Mouse (Mus musculus) CH12F3 (cell line): Measurements from ENCODE around the gene Gm10644.
"Not testable (repeated sequence)": the region's sequence is repeated elsewhere in the genome, so short reads cannot be mapped to it uniquely, and the experiment has no call there.

Experiments
- in situ Hi-C: fragments of 300-500 bp; cut with MboI; formaldehyde crosslinking; loops from 2 replicates; pipeline ENCODE4 v1.14.3; 2020; ENCODE audit warnings: low sequenced_read_pairs

The Gm10644 gene

GRCm38 (mm10) chr8:83955106-83955957 is at the start of gene Gm10644, which contains the start of gene Asf1b:
Gene Gm10644 (minus strand): TSS chr8:83955205.
Gene Asf1b (plus strand): TSS chr8:83955507.
- in situ Hi-C loops = loop anchor here (10.0 kb wide), 1 partner anchor 171 kb away; no protein-coding TSS in a partner anchor

- in situ Hi-C loops = no loop called here
These were observed 49.7 kb upstream of the Gm10644 start for GRCm38 (mm10) chr8:84004533-84005201.

DNA sequence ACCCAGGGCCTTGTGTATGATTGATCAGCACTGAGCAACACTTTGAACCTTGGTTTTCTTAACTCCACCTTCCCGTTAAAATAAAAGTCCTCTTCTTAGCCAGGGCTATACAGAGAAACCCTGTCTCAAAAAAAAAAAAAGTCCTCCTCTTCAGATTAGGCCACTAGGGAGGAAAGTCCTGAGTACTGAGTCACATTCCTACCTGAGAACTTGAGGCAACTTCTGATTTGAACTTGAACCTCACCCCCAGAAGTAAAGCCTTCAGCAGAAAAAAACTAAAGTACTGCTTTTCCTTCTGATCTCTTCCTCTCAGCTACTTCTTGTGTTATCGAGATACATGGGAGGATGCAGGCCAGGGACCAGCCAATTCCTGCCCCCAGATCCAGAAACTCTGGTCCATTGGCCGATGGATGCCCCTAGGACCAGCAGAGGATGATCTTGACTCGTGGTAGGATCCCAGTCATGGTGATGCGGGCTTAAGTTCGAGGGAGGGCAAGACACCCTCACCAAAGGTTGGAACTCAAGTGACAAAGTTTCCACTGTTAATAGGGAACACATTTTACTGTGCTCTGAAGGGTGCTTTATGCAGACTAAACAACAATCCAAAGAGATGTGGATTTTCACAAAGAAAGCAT is 48.7 kb upstream of the Gm10644 start:
- in situ Hi-C loops = no loop called here

DNA sequence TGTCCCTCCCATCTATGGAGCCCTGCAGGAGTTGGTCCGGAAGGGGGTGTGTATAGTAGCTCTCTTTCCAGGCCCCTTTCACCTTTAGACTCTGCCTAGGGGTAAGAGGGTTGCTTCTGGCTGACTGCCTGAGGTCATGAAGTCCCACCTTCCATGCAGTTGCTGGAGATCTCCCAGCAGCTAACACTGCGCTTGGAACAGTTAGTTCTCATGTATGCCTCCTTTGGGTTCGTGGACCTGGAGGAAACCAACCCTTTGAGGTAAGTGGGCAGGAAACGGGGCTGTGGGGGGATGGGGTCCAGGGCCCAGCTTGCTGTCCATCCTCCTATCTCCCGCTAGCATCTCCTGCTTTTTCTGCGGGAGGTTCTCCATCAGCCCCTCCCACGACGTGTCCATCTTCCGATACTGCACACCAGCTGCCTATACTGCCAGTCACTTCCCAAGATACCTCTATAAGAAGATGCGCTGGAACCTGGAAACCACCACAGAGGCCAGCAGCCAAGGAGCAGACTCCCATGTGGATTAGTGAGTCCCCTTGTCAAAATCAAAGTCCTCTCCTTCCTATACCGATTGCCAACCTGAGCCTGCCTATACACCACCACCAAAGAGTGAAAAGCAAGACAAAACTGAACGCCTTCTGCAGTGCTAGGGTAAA is 48.1 kb upstream of the Gm10644 start:
- in situ Hi-C loops = no loop called here

GRCm38 (mm10) chr8:84001281-84002000 is 46.4 kb upstream of the Gm10644 start, which contains the start of gene 1700067K01Rik:
Gene 1700067K01Rik (plus strand): TSS chr8:84001502.
- in situ Hi-C loops = no loop called here

DNA sequence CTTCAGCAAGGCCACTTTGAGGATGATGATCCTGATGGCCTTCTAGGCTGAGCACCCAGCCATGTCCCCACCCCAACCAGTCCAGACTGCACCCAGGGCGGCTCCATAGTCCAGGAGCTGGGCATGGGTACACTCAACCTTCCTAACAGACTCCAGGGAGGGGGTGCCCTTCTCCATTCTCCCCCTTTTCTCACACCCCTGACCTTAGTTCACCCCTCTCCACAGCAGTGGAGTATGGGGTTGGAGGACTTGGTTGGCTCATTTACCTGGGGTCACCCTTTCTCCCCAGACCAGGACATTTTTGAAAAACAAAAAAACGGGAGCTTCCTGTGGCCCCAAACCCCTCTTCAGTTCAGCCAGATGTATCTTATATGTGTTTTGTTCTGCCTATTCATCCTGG is 44.8 kb upstream of the Gm10644 start:
- in situ Hi-C loops = no loop called here

DNA sequence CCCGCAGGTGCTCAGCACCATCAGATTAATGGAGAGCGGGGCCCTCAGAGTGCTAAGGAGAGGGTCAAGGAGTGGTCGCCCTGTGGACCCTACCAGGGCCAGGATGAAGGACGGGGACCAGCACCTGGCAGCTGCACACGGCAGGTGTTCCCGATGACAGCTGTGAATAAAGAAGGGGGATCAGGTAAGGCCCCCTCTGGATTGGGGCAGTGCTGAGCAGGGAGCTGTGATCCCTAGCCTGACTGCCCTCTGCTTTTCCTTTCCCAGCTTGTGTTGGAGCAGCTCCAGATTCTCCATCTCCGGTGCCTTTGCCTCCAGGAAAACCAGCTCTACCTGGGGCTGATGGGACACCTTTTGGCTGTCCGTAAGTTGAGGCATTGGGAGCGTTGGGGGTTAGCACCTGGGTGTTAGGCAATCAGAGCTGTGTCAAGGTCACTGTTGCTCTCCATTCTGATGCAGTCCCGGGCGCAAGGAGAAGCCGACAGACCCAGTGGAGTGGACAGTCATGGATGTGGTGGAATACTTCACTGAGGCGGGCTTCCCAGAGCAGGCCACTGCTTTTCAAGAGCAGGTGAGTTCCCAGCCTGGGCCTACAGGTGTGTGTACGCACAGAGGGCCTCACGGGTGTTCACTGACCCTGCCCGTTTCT is 44.2 kb upstream of the Gm10644 start:
- in situ Hi-C loops = no loop called here

DNA sequence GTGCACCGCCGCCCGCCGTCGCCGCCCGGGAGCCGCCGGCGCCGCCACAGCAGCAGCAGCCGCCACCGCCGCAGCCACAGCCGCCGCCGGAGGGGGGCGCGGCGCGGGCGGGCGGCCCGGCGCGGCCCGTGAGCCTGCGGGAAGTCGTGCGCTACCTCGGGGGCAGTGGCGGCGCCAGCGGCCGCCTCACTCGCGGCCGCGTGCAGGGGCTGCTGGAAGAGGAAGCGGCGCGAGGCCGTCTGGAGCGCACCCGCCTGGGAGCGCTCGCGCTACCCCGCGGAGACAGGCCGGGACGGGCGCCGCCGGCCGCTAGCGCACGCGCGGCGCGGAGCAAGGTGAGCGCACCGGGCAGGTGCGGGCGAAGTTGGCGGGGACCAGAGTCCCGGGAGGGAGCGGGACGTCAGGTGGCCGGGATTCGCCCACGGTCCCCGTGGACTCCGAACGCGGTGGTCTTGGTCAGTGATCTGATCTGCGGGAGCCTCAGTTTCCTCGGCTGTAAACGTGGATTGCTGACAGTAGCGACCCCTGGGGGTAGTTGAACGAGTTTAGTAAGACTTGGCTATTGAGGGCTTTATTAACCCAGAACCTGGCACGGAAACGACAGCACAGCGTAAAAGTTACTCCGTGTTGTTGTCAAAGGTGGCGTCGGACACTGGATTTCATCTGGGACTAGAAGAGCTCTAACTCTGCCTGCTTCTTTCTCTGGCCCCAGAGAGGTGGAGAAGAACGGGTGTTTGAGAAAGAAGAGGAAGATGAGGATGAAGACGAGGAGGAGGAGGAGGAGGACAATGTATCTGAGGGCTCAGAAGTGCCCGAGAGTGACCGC is 43.4 kb upstream of the Gm10644 start:
- in situ Hi-C loops = no loop called here

GRCm38 (mm10) chr8:83997511-83998141 is 42.6 kb upstream of the Gm10644 start, which contains the start of gene Samd1:
Gene Samd1 (plus strand): TSS chr8:83997672.
- in situ Hi-C loops = no loop called here

DNA sequence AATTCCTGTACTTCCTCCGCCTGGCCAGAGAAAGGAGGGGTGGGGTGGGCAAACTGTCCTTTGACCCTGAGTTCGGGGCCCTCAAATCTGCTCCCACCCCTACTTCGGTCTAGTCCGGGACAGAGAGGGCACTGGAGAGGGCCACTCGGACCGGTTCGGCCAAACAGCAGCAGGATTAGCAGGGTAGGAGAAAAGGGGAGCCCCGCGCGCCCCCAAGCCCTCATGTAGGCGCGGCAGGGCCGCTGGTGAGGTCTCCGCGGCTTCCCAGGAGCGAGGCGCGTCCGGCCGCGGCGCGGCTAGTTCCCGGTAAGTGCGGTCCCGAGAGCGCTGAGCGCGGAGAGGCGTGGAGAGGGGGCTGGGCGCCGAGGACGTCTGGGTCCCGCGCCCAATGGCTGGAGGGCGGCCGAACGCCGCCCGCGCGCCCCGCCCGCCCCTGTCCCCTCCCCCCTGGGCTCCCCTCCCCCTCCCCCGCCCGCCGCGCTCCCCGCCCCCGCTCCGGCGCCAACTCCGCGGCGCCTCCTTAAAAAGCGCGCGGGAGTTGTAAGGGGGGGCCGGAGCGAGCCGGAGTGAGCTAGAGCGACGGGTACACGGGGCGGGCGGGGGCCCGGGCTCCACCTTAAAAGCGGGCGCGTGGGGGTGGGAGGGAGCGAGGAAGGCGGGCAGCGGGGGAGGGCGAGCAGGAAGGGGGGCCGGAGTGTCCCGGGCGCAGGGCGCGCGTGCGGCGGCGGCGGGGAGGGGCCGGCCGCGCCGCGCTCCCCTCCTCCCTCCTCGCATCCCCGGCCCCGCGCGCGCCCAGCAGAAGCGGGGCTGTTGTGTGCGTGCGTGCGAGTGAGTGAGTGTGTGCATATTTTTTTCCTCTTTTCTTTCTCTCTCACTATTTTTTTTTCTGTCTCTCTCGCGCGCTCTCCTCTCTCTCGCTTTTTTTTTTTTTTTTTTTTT is 41.8 kb upstream of the Gm10644 start:
- in situ Hi-C loops = no loop called here

DNA sequence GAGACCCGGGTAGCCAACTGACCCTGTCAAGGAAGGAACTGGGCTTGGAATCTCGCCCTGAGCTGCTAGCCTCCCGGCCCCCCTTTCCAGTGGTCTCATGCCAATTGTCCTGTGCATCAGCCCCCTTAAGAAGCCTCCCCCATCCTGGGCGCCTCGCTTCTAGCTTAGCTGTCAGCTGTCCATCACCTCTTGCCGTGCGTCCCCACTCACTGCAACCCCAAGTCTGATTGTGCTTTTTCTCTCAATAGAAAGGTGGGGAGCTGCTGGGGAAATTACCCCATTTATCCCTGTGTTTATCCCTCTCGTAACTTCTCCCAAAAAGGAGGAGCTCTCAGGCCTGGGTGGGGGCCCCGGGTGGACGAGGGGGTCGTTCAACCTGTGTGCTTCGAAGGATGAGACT is 41.0 kb upstream of the Gm10644 start:
- in situ Hi-C loops = no loop called here

GRCm38 (mm10) chr8:83994030-83994429 is 39.0 kb upstream of the Gm10644 start:
- in situ Hi-C loops = no loop called here

DNA sequence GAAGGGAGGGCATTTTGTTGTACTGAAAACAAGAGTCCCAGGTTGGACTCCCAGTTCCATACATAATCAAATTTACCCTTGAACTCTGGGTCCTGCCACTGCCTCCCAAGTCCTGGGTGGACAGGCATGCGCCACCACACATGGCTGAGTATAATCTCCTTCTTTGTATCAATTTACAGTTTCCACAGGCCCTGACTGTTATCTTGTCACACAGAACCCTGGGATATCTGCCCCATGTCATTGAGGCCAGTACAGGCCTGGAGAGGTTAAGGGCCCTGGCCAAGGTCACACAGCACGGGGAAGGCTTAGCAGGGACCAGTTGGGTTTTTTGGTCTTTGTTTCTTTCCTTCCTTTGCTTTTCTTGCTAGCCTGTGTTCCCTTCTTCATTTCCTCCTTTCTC is 37.5 kb upstream of the Gm10644 start:
- in situ Hi-C loops = no loop called here

GRCm38 (mm10) chr8:83990170-83990569 is 35.2 kb upstream of the Gm10644 start:
- in situ Hi-C loops = no loop called here

- in situ Hi-C loops = no loop called here
These were observed 34.2 kb upstream of the Gm10644 start for GRCm38 (mm10) chr8:83989243-83989642.

- in situ Hi-C loops = not testable (repeated sequence)
These were observed 28.2 kb upstream of the Gm10644 start for GRCm38 (mm10) chr8:83983222-83983621.

DNA sequence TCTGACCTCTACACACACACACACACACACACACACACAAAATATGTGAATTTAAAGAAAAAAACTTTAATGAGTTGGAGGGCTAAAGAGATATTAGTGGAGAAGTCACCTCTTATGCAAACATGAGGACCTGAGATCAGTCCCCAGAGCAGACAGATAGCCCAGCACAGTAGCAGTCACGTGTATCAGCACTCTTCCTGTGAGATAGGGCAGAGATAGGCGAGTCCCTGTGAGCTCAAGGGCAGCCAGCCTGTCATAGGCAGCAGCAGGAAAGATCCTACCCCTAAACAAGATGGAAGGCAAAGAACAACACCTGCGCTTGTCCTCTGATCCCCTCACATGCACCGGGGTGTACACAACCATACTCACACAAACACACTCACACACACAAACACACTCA is 27.4 kb upstream of the Gm10644 start:
- in situ Hi-C loops = no loop called here
